Mouse (Mus musculus) heart, embryonic 13.5 days (tissue): ENCODE data around the gene 2410131K14Rik. TPM values are rescaled to one million over a fixed set of nuclear protein-coding genes. Genes with fewer than 3 reads are reported as not detected.

Experiments used
- ATAC-seq: fragments of 200-750 bp; cut with Nextera tagmentation; 2 replicates; pipeline ENCODE4 v1.8.0; 2017; ENCODE audit warnings: moderate TSS enrichment; ENCODE audit not compliant: insufficient number of reproducible peaks, low FRiP score, low TSS enrichment; ENCODE audit errors: extremely low read depth
- H3K27ac ChIP-seq: fragments of 300-500 bp; sonication (generic); replicated peaks from 2 replicates; pipeline ENCODE4 v1.5.1; 2015; ENCODE audit warnings: moderate library complexity, mild to moderate bottlenecking, inconsistent platforms
- H3K27me3 ChIP-seq: fragments of 300-500 bp; sonication (generic); replicated peaks from 2 replicates; pipeline ENCODE4 v1.6.1; 2015; ENCODE audit warnings: mild to moderate bottlenecking, inconsistent platforms
- H3K36me3 ChIP-seq: fragments of 300-500 bp; sonication (generic); 2 replicates; pipeline ENCODE4 v1.6.1; 2015; ENCODE audit warnings: mild to moderate bottlenecking, inconsistent platforms
- H3K4me1 ChIP-seq: fragments of 300-500 bp; sonication (generic); 2 replicates; pipeline ENCODE4 v1.6.1; 2015; ENCODE audit warnings: inconsistent platforms
- H3K4me2 ChIP-seq: fragments of 300-500 bp; sonication (generic); 2 replicates; pipeline ENCODE4 v1.6.1; 2015; ENCODE audit warnings: inconsistent platforms, mild to moderate bottlenecking, moderate library complexity
- H3K4me3 ChIP-seq: fragments of 300-500 bp; sonication (generic); 2 replicates; pipeline ENCODE4 v1.5.1; 2015; ENCODE audit warnings: moderate library complexity, mild to moderate bottlenecking, inconsistent platforms
- H3K9ac ChIP-seq: fragments of 300-500 bp; sonication (generic); 2 replicates; pipeline ENCODE4 v1.6.1; 2015; ENCODE audit warnings: inconsistent platforms, mild to moderate bottlenecking, moderate library complexity
- H3K9me3 ChIP-seq: fragments of 300-500 bp; sonication (generic); 2 replicates; pipeline ENCODE4 v1.6.1; 2016; ENCODE audit warnings: inconsistent platforms
- WGBS: fragments of 180-500 bp; shearing (Covaris S2); methylation state at CpG from one replicate; pipeline ENCODE4 v1.1.7; 2015; ENCODE audit warnings: mixed read lengths; 5-methylcytosine and 5-hydroxymethylcytosine counted together
- polyA plus RNA-seq: library from polyadenylated mRNA; unstranded; fragments of >200 nt; fragmentation: Nextera tagmentation; extraction: Ambion mirVana; gene quantifications from 2 replicates; pipeline ENCODE4 v1.2.1, GENCODE M21; 2015

Gene 2410131K14Rik
- polyA plus RNA-seq, 1 experiment from 2014 or later: 6.1 TPM

DNA sequence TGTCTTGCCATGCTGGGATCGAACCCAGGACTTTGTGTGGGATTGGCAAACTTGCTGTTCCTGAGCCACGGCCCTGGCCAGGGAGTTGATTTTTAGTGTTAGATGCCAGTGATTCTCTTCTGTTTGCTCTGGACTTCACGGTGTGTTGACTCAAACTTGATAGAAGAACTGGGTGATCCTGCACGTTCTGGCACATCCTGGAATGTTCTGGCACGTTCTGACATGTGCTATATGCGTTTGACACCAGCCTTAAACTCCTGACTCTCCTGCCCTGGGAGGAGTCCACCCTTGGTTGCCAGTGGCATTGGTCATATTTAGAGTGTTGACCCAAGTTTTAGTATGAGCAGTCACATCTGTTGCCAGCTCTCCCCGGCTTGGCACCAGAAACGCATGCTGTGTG lies 17.4 kb downstream of the 2410131K14Rik start:
- peaks cover 61% of the 10 kb centered on the region for H3K36me3 ChIP-seq
- no peaks in the 10 kb centered on the region for H3K9me3 ChIP-seq
- H3K27ac ChIP-seq: no peak overlapping the region
- no peak overlapping the region for H3K4me2 ChIP-seq
- H3K9ac ChIP-seq: no peak overlapping the region
- peaks cover 13% of the 10 kb centered on the region for H3K4me1 ChIP-seq
- H3K27me3 ChIP-seq: peaks cover 10% of the 10 kb centered on the region
- ATAC-seq: no peak
- 88% methylated on average over 8 of the region's 8 CpGs for WGBS
- no peak overlapping the region for H3K4me3 ChIP-seq

DNA sequence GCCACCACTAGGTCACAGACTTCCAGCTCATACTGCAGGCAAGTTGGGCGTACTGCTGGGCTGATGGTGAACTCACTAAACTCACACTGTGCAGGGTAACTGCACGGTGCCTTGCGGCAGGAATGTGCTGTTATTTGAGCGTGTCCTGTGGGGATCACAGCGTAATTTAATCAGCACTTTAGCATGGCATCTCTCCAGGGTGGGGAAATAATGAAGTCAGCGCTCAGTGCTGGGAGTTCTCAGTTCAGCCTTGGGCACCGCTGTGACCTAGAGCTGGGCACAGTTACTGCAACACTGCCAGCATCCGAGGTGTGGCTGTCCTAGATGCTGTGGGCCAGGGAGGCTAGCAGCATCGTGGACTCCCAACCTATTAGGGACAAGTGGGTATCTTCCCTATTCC lies 19.3 kb downstream of the 2410131K14Rik start:
- Histone ChIP-seq H3K36me3 (peaks cover 42% of the 10 kb centered on the region), H3K27ac (no peak overlapping the region), H3K27me3 (peaks cover 26% of the 10 kb centered on the region), H3K4me2 (no peak overlapping the region), H3K9ac (no peak overlapping the region), H3K4me1 (peaks cover 9% of the 10 kb centered on the region), H3K9me3 (no peaks in the 10 kb centered on the region), H3K4me3 (no peak overlapping the region)
- ATAC-seq: no peak
- 78% methylated on average over 9 of the region's 9 CpGs for WGBS

DNA sequence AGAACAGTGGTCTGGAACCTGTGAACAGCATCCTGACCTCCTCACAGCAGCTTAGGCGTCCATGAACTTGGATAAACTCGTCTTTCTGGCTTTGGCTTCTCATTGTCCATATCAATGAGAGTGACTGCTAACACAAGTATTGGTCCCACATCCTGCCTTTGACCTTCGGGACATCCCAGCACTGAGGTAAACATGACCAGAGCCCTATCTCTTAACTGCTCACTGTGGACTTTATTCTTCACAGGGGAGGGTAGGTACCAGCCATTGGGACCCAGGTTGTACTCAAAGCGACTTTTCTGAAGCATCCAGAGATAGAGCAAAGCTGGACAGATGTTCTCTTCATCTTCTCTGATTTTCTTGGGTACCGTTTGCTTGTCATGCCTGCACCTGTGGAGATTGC lies 20.3 kb downstream of the 2410131K14Rik start:
- H3K4me2 ChIP-seq: no peak overlapping the region
- H3K36me3 ChIP-seq: peaks cover 32% of the 10 kb centered on the region
- H3K9ac ChIP-seq: no peak overlapping the region
- peaks cover 36% of the 10 kb centered on the region for H3K27me3 ChIP-seq
- WGBS: 70% methylated on average over 5 of the region's 5 CpGs
- peaks cover 3% of the 10 kb centered on the region; the same call in 1 of the 2 replicates for H3K4me1 ChIP-seq
- H3K9me3 ChIP-seq: no peaks in the 10 kb centered on the region
- no peak overlapping the region for H3K27ac ChIP-seq
- H3K4me3 ChIP-seq: no peak overlapping the region
- no peak for ATAC-seq

DNA sequence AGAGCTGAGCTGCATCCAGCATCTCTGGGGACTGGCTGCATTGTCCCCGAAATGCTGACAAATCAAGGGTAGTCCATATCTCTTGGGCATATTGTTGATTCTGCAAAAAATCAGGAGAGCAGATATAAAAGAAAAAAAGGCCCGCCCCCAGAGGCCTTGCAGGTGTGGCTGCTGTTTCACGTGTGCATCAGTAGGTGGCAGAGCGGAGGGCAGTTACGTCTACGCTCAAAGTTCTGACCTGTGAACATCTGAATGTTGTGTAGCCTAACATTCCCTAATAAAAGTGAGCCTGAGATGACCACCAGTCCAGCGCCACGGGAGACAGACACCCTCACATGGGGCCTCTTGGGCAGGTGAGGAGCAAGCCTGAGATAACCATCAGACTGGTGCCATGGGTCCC lies 21.3 kb downstream of the 2410131K14Rik start:
- H3K9ac ChIP-seq: no peak overlapping the region
- no peak overlapping the region for H3K27ac ChIP-seq
- H3K4me2 ChIP-seq: no peak overlapping the region
- H3K9me3 ChIP-seq: no peaks in the 10 kb centered on the region
- no peak overlapping the region for H3K4me3 ChIP-seq
- no peak for ATAC-seq
- H3K27me3 ChIP-seq: peaks cover 45% of the 10 kb centered on the region
- H3K36me3 ChIP-seq: peaks cover 23% of the 10 kb centered on the region
- WGBS: 37% methylated on average over 8 of the region's 8 CpGs
- H3K4me1 ChIP-seq: peaks cover 3% of the 10 kb centered on the region; the same call in 1 of the 2 replicates

DNA sequence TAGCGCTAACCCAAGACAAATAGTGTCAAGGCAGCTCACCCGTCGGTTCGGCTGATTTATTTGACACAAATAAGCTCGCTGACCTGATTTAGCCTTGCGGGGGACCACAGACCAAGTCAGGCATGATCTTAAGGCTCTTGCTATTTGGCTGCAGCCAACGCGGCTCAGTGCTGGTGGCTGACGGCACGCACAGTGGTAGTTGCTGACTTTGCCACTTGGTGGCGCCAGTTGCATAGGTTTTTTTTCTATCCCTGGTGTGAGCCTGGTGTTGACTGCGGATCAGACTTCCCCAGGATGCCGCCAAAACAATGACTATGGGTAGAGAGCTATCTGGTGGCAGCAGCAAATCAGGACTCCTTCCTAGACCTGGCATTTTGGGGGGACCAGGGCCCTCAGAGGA lies 24.0 kb downstream of the 2410131K14Rik start:
- peak overlapping the region; percentile 50 for H3K4me2 ChIP-seq

DNA sequence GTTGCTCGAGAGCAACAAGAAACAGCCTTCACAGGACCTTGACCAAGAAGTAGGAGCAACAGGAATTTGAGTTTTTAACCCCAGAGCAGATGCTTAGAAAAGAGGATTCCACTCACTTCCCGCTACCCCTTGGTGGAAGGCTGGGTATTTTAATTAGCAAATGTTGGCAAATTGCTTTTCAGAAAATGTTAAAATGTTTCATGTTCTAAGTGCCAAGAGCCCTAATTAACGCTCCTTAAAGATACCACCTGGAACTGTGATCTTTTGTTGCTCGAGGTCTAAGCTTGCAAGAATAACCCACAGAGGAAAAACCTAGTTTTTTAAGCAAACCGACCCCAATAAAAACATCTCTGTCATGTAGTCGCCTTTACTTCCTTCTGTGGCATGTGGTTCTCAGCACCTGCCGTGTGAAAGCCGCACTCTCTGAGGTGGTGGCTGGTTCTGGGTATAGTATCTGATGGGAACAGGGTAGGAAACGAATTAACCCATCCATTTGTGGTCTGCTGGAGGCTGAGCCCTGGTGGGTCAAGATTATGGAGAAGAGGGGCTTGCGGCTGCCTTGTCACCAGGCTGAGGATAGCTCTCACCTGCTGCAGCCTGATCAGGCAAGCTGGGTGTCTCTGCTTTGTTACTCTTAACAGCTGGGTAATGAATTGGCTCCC lies 26.6 kb downstream of the 2410131K14Rik start:
- H3K9me3 ChIP-seq: no peaks in the 10 kb centered on the region
- H3K27me3 ChIP-seq: peaks cover 86% of the 10 kb centered on the region
- WGBS: 63% methylated on average over 10 of the region's 10 CpGs

More for the DNA sequence above, 24.0 kb downstream of the 2410131K14Rik start:
- no peaks in the 10 kb centered on the region for H3K9me3 ChIP-seq
- H3K4me1 ChIP-seq: peaks cover 12% of the 10 kb centered on the region
- H3K36me3 ChIP-seq: 0 out of 2 replicates have a peak, but pooled peaks cover 4% of the 10 kb centered on the region
- WGBS: 2% methylated on average over 13 of the region's 13 CpGs
- no peak overlapping the region for H3K9ac ChIP-seq
- no peak overlapping the region for H3K27ac ChIP-seq
- no peak for ATAC-seq
- H3K4me3 ChIP-seq: no peak overlapping the region
- H3K27me3 ChIP-seq: peaks cover 72% of the 10 kb centered on the region

DNA sequence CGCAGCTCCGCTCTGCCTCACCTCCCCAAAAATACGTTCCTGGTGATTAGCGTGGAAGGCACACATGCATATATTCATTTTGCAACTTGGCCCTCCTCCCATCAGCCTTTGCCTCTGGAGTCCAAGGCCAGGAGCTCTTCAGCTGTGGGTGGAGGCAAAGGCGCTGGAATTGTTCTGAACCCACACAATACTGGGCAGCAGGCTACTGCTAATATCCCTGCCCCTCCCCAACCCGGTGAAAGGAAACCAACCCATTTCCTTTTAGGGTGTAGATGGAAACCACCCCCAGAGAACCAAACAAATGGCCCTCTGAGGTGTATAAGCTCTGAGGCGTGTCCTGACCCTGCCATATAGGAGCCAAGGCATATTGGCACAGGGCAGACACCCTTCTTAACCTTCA lies 28.4 kb downstream of the 2410131K14Rik start:
- Histone ChIP-seq H3K36me3 (no peaks in the 10 kb centered on the region), H3K27ac (no peak overlapping the region), H3K4me2 (no peak overlapping the region), H3K9ac (no peak overlapping the region), H3K4me1 (peaks cover 35% of the 10 kb centered on the region), H3K27me3 (peaks cover 86% of the 10 kb centered on the region), H3K4me3 (no peak overlapping the region), H3K9me3 (no peaks in the 10 kb centered on the region)
- WGBS: 72% methylated on average over 7 of the region's 7 CpGs
- ATAC-seq: no peak

More for the DNA sequence above, 26.6 kb downstream of the 2410131K14Rik start:
- no peak overlapping the region for H3K27ac ChIP-seq
- ATAC-seq: no peak
- peaks cover 32% of the 10 kb centered on the region for H3K4me1 ChIP-seq
- H3K36me3 ChIP-seq: no peaks in the 10 kb centered on the region
- no peak overlapping the region for H3K9ac ChIP-seq
- no peak overlapping the region for H3K4me2 ChIP-seq
- H3K4me3 ChIP-seq: no peak overlapping the region

DNA sequence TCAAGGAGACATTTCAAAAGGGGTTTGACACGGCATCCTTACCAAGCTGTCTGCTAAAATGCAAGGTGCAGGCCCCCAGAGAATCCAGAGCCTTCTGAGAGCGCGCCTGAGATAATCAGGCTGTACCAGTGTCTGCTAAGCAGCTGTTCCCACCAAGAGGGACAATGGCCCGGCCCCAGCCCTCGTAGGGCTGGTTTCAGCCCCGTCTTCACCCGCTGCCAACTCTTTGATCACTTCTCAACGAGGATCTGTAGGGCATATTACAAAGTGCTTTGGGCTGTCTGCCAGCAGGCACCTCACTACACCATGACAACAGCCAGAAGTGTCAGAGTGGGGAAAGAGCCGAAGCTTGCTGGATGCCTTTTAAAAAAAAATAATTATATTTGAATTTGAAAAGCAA lies 29.5 kb downstream of the 2410131K14Rik start:
- Histone ChIP-seq H3K4me3 (peak overlapping the region; percentile 16), H3K9ac (peak overlapping the region; percentile 19; the same call in 1 of the 2 replicates), H3K4me2 (peak overlapping the region; percentile 58), H3K36me3 (no peaks in the 10 kb centered on the region), H3K9me3 (no peaks in the 10 kb centered on the region), H3K4me1 (peaks cover 31% of the 10 kb centered on the region), H3K27ac (no peak overlapping the region), H3K27me3 (peaks cover 90% of the 10 kb centered on the region)
- 16% methylated on average over 9 of the region's 9 CpGs for WGBS
- ATAC-seq: peak; percentile 42; the same call in 1 of the 2 replicates

DNA sequence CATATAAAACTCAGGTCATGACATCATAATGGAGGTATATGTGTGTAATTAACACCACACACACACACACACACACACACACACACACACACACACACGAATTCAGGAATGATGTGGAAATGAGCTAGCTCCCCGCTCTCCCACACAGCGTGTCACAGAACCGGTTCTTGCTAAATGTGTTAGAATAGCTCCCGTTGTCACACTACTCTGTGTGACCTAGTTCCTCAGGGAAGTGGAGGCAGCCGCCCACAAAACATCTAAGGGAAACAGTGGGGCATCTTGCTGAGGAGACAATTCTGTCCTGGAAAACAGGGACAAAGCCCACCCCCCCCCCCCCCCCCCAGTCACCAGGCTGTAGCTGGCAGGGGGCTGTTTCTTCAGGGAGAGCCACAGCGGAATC lies 31.3 kb downstream of the 2410131K14Rik start:
- Histone ChIP-seq H3K36me3 (no peaks in the 10 kb centered on the region), H3K27ac (no peak overlapping the region), H3K27me3 (peaks cover 88% of the 10 kb centered on the region), H3K4me3 (no peak overlapping the region), H3K9ac (no peak overlapping the region), H3K4me1 (peaks cover 31% of the 10 kb centered on the region), H3K4me2 (no peak overlapping the region), H3K9me3 (no peaks in the 10 kb centered on the region)
- no peak for ATAC-seq
- 65% methylated on average over 7 of the region's 7 CpGs for whole genome bisulfite sequencing

DNA sequence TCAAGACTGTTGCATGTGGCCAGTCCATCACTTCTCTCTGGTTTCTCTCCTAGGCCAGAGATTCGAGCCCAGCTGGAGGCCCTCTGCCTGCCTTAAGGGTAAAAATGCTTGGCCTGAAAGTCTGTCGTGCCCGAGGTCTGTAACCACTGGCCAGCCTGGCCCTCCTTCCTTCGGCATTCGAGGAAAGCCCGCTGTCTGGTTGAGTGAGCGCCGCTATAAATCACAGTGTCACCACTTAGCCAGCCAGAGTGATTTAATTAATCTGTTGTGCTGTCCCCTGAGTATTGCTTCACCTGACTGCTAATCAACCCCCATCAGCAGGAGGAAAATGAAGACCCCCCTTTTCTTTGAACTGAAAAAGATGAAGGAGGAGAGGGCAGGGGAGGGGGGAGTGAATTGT lies 31.7 kb downstream of the 2410131K14Rik start:
- H3K4me3 ChIP-seq: no peak overlapping the region
- H3K4me1 ChIP-seq: peaks cover 31% of the 10 kb centered on the region
- no peak for ATAC-seq
- H3K36me3 ChIP-seq: no peaks in the 10 kb centered on the region
- H3K9me3 ChIP-seq: no peaks in the 10 kb centered on the region
- H3K27me3 ChIP-seq: peaks cover 84% of the 10 kb centered on the region
- WGBS: 44% methylated on average over 8 of the region's 8 CpGs
- H3K4me2 ChIP-seq: no peak overlapping the region
- no peak overlapping the region for H3K9ac ChIP-seq
- no peak overlapping the region for H3K27ac ChIP-seq

DNA sequence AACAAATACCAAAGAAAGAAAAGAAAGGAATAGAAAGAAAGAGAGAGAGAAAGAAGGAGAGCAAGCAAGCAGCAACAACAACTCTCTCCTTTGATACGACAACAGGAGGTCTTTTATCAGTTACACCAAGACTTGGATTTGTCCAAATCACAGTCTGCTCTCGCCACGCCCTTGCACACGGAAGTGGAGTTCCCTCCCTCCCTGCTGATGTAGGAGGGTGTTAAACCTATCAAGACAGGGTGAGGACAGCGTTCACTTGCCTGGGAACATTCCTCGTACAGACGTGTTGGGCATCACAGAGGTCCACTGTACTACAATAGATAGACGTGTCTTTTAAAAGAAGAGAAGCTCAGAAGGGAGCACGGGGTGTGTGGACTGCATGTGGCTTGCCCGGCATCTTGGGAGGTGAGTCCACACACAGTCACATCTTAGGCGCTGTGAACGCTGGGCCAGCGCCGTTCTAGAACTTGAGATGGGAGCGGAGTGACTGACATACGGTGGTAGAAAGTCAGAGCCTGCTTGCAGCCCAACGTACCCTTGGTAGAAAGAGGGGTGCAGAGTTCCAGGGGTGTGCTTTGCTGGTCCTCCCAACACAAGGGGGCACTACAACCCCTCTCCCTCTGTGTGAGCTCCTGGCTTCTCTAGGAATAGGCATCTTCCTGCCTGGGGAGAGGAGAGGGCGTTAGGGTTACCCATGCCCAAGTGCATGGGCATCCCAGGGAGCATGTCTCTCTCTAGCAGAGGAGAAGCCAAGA lies 32.9 kb downstream of the 2410131K14Rik start:
- no peak for ATAC-seq
- Histone ChIP-seq H3K4me3 (no peak overlapping the region), H3K4me2 (no peak overlapping the region), H3K9ac (no peak overlapping the region), H3K9me3 (no peaks in the 10 kb centered on the region), H3K27ac (no peak overlapping the region), H3K36me3 (no peaks in the 10 kb centered on the region), H3K27me3 (peaks cover 72% of the 10 kb centered on the region), H3K4me1 (peaks cover 31% of the 10 kb centered on the region)
- 64% methylated on average over 18 of the region's 18 CpGs for WGBS
